Mouse (Mus musculus) retina, postnatal 1 day (tissue): ENCODE measurements around the gene Grik4.
A peak's percentile ranks its signal among the peaks of the same experiment; 100 is the strongest.
"Not testable (repeated sequence)": the region's sequence is repeated elsewhere in the genome, so short reads cannot be mapped to it uniquely, and the experiment has no call there.

Experiments used
- DNase-seq: peaks from one replicate; pipeline ENCODE4 v3.0.0-alpha.2; 2012

Gene Grik4

GRCm38 (mm10) chr9:42943781-42944535 is at the start of gene Grik4:
Gene Grik4, minus strand, starts transcription at chr9:42944493.
- DNase-seq, result peak; percentile 63

DNA sequence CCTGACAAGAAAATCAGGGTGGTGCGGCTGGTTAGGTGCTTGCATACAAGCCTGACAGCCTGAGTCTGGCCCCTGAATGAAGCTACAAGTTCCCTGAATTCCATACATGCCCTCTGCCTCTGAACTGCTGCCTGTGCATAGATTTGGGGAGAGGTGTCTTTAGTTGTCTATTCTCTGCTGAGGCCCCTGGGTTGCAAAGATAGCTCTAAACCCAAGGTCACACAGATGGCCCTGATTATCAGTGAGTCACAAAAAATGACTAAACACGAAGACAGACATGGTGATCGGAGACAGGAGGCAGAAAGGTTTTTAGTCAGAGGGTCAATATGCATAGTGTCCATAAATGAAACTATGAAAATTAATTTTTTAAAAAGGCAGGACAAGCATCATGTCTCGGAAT is 49.4 kb upstream of the Grik4 start:
- no peak for DNase-seq

DNA sequence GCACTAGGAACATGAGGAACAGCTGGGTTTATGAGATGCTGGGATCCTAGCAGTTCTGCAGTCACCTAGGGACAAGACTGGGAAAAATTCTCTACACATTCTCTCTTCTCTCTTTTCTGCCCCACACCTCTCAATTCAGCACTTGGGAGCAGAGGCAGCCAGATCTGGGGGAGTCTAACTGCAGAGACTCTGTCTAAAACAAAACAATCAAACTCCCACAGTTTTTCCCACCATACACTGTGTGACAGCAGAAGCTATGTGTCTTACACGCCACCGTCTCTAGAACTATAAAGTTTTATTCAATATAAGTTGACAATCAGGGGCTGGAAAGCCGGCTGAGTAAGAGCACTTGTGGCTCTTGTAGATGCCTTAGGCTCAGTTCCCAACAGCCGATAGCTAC is 43.7 kb upstream of the Grik4 start:
- DNase-seq, result no peak

- no peak for DNase-seq
These were observed 24.7 kb upstream of the Grik4 start for GRCm38 (mm10) chr9:42968894-42969521.

- no peak for DNase-seq
These were observed 23.4 kb upstream of the Grik4 start for GRCm38 (mm10) chr9:42967731-42968130.

DNA sequence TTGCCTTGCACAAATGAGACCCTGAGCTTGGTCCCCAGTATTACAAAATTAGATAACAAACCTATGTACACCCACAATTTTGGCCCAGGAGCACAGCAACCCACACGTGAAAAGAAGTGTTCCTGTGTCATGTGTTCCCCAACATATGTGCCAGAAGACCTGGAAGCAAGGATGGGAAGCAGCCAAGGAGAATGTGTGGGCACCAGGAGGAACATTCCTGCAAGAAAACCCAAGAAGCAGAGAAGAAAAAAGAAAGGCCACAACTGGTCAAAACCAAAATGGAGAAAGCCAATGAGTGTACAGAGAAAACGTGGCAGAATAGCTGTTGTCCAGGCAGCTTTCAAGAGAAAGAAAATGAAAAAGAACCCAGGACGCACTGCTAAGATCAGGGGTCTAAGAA is 20.5 kb upstream of the Grik4 start:
- not testable (repeated sequence) for DNase-seq

GRCm38 (mm10) chr9:42964366-42964765 is 20.1 kb upstream of the Grik4 start:
- DNase-seq, result no peak

DNA sequence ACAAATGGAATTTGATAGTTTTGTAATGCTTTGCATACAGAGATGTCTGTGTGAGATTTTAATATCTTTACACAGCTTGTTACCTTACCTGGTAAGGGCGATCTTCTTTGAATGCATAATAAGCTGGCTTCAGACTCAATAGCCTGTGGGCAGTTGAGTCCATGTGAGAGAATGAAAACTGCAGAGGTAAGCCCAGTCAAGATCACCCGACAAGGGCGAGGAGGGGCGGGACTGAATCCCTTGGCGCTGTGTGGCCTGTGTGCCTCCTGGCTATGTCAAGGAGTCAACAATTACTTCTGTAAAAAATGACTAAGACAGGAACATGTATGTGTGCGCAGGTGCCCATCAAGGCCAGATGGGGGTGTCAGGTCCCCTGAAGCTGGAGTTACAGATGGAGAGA is 18.2 kb upstream of the Grik4 start:
- DNase-seq, result no peak

- DNase-seq, result no peak
These were observed 14.1 kb upstream of the Grik4 start for GRCm38 (mm10) chr9:42958401-42958800.

DNA sequence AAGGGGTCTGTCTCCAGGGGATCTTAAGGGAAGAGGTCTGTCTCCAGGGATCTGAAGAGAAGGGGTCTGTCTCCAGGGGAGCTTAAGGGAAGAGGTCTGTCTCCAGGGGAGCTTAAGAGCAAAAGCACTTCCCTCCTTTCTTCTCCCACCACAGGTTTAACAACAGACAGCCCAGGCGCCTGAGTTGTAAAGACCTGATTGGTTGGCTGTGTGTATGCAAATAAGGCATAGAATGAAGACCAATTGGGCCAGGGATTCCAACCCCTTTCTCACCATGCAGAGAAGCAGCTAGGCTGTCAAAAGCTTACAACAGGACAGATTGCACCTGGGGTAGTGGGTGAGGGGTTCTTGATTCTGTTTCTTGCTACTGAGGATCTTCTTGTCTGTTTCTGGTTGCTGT is 4.1 kb upstream of the Grik4 start:
- DNase-seq, result no peak

GRCm38 (mm10) chr9:42945174-42945573 is 881 bp upstream of the Grik4 start:
- no peak for DNase-seq

- peak; percentile 93 for DNase-seq
These were observed 278 bp upstream of the Grik4 start for GRCm38 (mm10) chr9:42944536-42945006.

- DNase-seq, result peak; percentile 75
These were observed 1.2 kb downstream of the Grik4 start for GRCm38 (mm10) chr9:42943057-42943529.

- DNase-seq, result no peak
These were observed 2.1 kb downstream of the Grik4 start for GRCm38 (mm10) chr9:42942148-42942547.

DNA sequence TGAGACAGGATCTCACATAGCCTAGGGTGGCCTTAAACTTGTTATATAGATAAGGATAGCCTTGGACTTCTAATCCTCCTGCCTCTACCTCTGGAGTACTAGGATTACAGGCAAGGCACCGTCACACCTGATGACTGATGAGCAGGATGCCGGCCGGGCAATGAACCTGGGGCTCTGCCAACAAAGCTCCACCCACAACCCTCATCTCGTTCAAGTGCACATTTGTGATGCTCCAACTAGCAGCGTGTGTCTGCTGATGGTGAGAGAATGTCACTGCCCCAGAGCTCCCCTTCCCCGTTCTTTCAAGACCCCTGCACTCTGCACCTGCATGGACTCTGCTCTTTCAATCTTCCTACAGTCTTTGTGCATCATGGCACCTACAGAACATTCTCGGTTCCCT is 12.1 kb downstream of the Grik4 start:
- DNase-seq, result peak; percentile 58

- DNase-seq, result peak; percentile 67
These were observed 16.8 kb downstream of the Grik4 start for GRCm38 (mm10) chr9:42927498-42927897.

- no peak for DNase-seq
These were observed 17.7 kb downstream of the Grik4 start for GRCm38 (mm10) chr9:42926564-42926963.

DNA sequence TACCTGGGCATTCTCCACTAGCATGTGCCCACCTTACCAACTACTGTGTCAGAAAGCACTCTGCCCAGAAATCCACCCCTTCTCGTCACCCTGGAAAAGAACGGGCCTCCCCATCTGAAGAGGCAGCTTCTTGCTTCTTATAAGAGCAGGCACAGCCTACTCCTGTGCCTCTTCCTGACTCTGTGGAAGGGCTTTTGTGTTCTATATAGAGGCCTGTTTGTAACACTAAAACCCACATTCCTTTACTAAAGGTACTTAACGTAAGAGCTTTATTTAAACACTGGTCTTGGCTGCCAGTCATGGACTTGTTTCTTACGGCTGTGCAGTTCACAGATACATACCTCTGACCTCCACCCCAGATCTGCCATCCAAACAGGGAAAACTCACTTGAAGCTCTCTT is 22.5 kb downstream of the Grik4 start:
- no peak for DNase-seq

DNA sequence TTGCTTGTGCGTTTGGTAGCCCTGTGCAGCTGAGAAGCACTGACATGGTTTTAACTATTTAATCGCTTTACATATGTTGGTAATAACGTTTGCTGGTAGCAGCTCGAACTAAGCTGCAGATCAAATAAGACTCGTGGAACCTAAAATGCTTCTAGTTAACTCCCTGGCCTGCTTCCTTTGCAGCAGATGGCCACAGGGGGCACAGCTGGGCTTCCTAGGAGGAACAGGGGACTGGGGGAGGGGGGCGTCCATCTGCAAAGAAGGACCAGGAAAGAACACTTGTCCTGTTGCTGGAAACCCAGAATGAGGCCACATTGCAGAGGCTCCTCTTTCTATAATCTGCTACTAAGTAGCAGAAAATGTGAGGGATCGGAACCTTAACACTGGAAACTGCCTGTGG is 24.1 kb downstream of the Grik4 start:
- DNase-seq, result peak; percentile 69

GRCm38 (mm10) chr9:42917911-42918310 is 26.4 kb downstream of the Grik4 start:
- no peak for DNase-seq

DNA sequence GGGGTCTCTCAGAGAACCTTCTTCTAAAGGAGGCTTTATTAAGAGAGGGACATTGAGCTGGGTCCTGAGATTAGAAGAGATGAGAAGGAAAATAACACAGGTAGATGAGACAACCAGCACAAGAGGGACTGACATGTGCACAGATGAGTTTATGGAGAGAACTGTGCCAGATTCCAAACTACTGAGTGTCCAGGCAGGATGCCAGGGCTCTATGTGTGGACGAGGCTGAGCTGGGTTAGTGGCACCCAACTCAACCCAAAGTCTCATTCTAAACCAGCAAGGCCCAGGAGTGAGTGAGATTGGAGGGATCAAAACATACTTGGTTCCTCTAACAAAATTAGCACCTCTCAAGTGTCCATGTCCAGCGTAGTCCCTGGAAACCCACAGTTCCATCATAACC is 31.1 kb downstream of the Grik4 start:
- DNase-seq, result no peak

DNA sequence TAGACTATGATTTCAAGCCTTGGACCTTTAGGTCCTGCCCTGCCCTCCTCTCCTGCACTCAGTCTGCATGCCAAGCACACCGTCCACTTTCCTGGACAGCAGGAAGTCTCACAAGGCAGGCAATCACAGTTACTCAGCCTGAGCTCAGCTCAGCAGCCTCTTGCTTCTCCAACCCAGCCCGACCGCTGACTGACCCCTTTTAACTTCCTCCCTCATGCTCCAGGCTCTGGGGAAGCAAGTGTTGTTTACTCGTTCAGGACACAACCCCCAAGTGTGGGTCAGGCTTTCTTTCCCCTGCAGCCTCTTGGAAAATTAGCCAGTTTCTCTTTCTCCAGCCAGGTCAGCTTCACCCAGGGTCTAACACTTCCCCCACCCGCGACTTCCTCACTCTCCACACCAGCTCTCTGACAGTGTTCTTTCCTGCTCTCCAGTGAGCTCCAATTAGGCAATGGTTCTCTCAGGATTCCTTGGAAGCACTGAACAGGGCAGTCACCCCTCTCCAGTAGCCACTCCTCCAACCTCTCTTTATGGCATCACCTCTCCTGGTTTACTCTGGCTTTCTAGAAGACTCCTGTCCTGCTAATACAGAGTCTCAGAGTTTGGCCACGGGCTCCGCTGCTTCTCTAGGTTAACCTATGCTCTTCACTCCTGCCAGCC is 35.5 kb downstream of the Grik4 start:
- DNase-seq, result peak; percentile 32

DNA sequence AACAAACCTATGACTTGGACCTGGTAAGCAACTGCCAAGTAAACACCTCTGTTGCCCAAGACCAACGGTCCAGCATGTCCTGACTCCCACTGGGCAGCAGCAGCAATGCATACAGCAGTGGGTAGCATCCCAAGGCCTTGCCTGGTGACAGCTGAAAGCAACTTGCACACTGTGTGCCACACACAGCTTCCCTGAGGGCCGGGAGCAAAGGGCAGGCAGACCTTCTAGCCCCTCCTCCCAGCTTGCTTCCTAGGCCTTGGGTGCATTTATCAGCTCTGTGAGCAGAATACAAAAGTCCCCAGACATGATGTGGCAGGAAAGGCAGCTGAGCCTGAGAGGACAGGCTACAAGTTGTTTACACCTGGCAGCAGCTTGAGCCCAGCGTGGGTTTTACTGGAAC is 37.3 kb downstream of the Grik4 start:
- DNase-seq, result peak; percentile 41

GRCm38 (mm10) chr9:42898091-42898591 is 46.2 kb downstream of the Grik4 start:
- peak; percentile 81 for DNase-seq
